Mouse (Mus musculus) layer of hippocampus, adult 18-20 months (tissue): Measurements from ENCODE around the gene Chst11. TPM values are rescaled to one million over a fixed set of nuclear protein-coding genes. Genes with fewer than 3 reads are reported as not detected.

Experiments
- DNase-seq, 2 experiments: peaks; one replicate each; pipeline ENCODE4 v3.0.0; 2022; ENCODE audit warnings: low spot score in 2 of 2
- total RNA-seq, 2 experiments: library from RNA; stranded (reverse); gene quantifications; 2 replicates each; pipeline ENCODE4 v1.2.3; 2021

Chst11 gene
- total RNA-seq, 2 experiments from 2014 or later: 51.1 to 51.9 TPM

- DNase-seq: peak; percentile 45 to 66
These were observed 180.4 kb downstream of the Chst11 start for GRCm38 (mm10) chr10:83165521-83166243.

GRCm38 (mm10) chr10:83166272-83166671, 181.0 kb downstream of the Chst11 start:
- no peak for DNase-seq

GRCm38 (mm10) chr10:83167492-83167891, 182.2 kb downstream of the Chst11 start:
- no peak for DNase-seq

GRCm38 (mm10) chr10:83168303-83169056, 183.2 kb downstream of the Chst11 start:
- no peak for DNase-seq

GRCm38 (mm10) chr10:83169554-83169953, 184.3 kb downstream of the Chst11 start:
- DNase-seq: no peak

GRCm38 (mm10) chr10:83178151-83178550, 192.9 kb downstream of the Chst11 start:
- no peak for DNase-seq

GRCm38 (mm10) chr10:83178661-83179060, 193.4 kb downstream of the Chst11 start:
- no peak for DNase-seq

GRCm38 (mm10) chr10:83181831-83182572, 196.7 kb downstream of the Chst11 start:
- DNase-seq: peak in 1 of 2 experiments; percentile 63

GRCm38 (mm10) chr10:83182573-83182960, 197.3 kb downstream of the Chst11 start:
- DNase-seq: peak; percentile 47 to 82

GRCm38 (mm10) chr10:83183634-83184479, 198.6 kb downstream of the Chst11 start:
- DNase-seq: no peak

- DNase-seq: peak in 1 of 2 experiments; percentile 44
These were observed 199.3 kb downstream of the Chst11 start for GRCm38 (mm10) chr10:83184480-83185069.

GRCm38 (mm10) chr10:83185121-83185520, 199.8 kb downstream of the Chst11 start:
- DNase-seq: no peak

- DNase-seq: no peak
These were observed 200.9 kb downstream of the Chst11 start for GRCm38 (mm10) chr10:83186167-83186566.

GRCm38 (mm10) chr10:83186984-83187383, 201.7 kb downstream of the Chst11 start:
- peak in 1 of 2 experiments; percentile 31 for DNase-seq

GRCm38 (mm10) chr10:83189071-83189470, 203.8 kb downstream of the Chst11 start:
- no peak for DNase-seq

- no peak for DNase-seq
These were observed 206.2 kb downstream of the Chst11 start for GRCm38 (mm10) chr10:83191476-83191875.

- DNase-seq: no peak
These were observed 206.7 kb downstream of the Chst11 start for GRCm38 (mm10) chr10:83191982-83192381.

- peak; percentile 65 to 89 for DNase-seq
These were observed 212.5 kb downstream of the Chst11 start for GRCm38 (mm10) chr10:83197690-83198336.

GRCm38 (mm10) chr10:83198692-83199091, 213.4 kb downstream of the Chst11 start:
- DNase-seq: no peak

GRCm38 (mm10) chr10:83199290-83199689, 214.0 kb downstream of the Chst11 start:
- DNase-seq: no peak
